Mouse (Mus musculus) heart, adult 2 months (tissue): ENCODE measurements around the gene Alkbh5.

Experiments
- CTCF ChIP-seq: fragments of 200-600 bp; IDR thresholded peaks from 2 replicates; pipeline ENCODE4 v1.8.1; 2022; ENCODE audit warnings: antibody characterized with exemption, mild to moderate bottlenecking, moderate library complexity
- EP300 ChIP-seq: fragments of 200-500 bp; IDR thresholded peaks from 2 replicates; pipeline ENCODE4 v1.6.1; 2011; ENCODE audit warnings: low read depth, low read length, control low read depth; ENCODE audit not compliant: insufficient read depth
- POLR2A ChIP-seq: fragments of 200-500 bp; IDR thresholded peaks from 2 replicates; pipeline ENCODE4 v1.6.1; 2011; ENCODE audit warnings: mild to moderate bottlenecking, low read depth, low read length, control low read depth; ENCODE audit not compliant: insufficient read depth

GRCm38 (mm10) chr11:60511893-60512292 lies 24.3 kb upstream of the Alkbh5 start:
- no peak for TF ChIP-seq CTCF
- no peak for TF ChIP-seq POLR2A
- no peak for TF ChIP-seq EP300
